Mouse (Mus musculus) spleen, postnatal 14 days (tissue): ENCODE results near the gene Mmp9.

ENCODE experiments used
- DNase-seq, 2 experiments: peaks; one replicate each; pipeline ENCODE4 v3.0.0; 2021 to 2022; ENCODE audit warnings: low spot score in 2 of 2

The Mmp9 gene

GRCm38 (mm10) chr2:164991111-164991510 lies 50.5 kb downstream of the Mmp9 start:
- no peak for DNase-seq

- DNase-seq: no peak
These were observed 51.2 kb downstream of the Mmp9 start for GRCm38 (mm10) chr2:164991808-164992207.

- DNase-seq: no peak
These were observed 53.6 kb downstream of the Mmp9 start for GRCm38 (mm10) chr2:164994156-164994555.

GRCm38 (mm10) chr2:164994659-164995428 lies 54.3 kb downstream of the Mmp9 start:
- no peak for DNase-seq

- DNase-seq: no peak
These were observed 55.4 kb downstream of the Mmp9 start for GRCm38 (mm10) chr2:164995976-164996375.

GRCm38 (mm10) chr2:164996848-164997720 lies 56.5 kb downstream of the Mmp9 start:
- DNase-seq: no peak

- no peak for DNase-seq
These were observed 57.3 kb downstream of the Mmp9 start for GRCm38 (mm10) chr2:164997721-164998428.

GRCm38 (mm10) chr2:165001958-165002357 lies 61.4 kb downstream of the Mmp9 start:
- no peak for DNase-seq

GRCm38 (mm10) chr2:165003108-165003507 lies 62.5 kb downstream of the Mmp9 start:
- DNase-seq: no peak

- DNase-seq: no peak
These were observed 63.7 kb downstream of the Mmp9 start for GRCm38 (mm10) chr2:165004237-165004636.
